Mouse (Mus musculus): Measurements from ENCODE around the gene Rnh1.

DNA sequence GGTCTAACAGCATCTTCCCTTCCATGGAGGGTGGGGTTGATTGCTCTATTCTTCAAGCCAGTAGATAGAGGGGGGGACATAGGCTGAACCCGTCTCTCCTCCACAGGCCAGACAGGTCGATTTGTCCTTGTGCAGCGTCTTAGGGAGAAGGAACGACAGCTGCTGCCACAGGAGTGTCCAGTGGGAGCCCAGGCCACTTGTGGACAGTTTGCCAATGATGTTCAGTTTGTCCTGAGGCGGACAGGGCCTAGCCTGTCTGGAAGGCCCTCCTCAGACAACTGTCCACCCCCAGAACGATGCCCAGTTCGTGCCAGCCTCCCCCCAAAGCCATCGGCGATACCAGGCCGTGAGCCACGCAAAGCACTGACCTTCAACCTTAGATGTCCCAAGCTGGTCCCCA, 44.2 kb upstream of the Rnh1 start:
- TF ChIP-seq CTCF (IDR thresholded peaks at IDR 0.05; ENCODE audit: borderline replicate concordance, control insufficient read depth, extremely low read depth, insufficient read depth, low read length, poor library complexity) (no peak), POLR2A (IDR thresholded peaks at IDR 0.05; ENCODE audit: control insufficient read depth, extremely low read depth, insufficient read depth, low read length, poor library complexity) (no peak)

Data from thymus, adult 2 months (tissue).